Mouse (Mus musculus): ENCODE data around the gene Gm49373. TPM values are rescaled to one million over a fixed set of nuclear protein-coding genes. Genes with fewer than 3 reads are reported as not detected.

Gm49373 gene
- polyA plus RNA-seq (2015; fragmentation: Nextera tagmentation; extraction: Ambion mirVana): 0.29 and 0.47 TPM in 2 replicates

- Histone ChIP-seq H3K27me3 (no peaks in the 10 kb centered on the region), H3K27ac (peak within 1 kb of the TSS; percentile 75), H3K4me2 (peak within 1 kb of the TSS; percentile 88), H3K4me3 (peak within 1 kb of the TSS; percentile 94), H3K9ac (peak within 1 kb of the TSS; percentile 84), H3K9me3 (no peaks in the 10 kb centered on the region), H3K4me1 (peaks cover 10% of the 10 kb centered on the region), H3K36me3 (peaks cover 32% of the 10 kb centered on the region)
- peak; percentile 93 for ATAC-seq (ENCODE audit: borderline replicate concordance, extremely low read depth, low FRiP score, low TSS enrichment)
- WGBS: 2% methylated on average over 58 of the region's 58 CpGs
These were observed at the start of gene Gm49373, which contains the start of gene Fdx1l for GRCm38 (mm10) chr9:21073044-21073840. Gene Gm49373 (minus strand): TSS chr9:21073096. Gene Fdx1l (minus strand): TSS chr9:21073614.

DNA sequence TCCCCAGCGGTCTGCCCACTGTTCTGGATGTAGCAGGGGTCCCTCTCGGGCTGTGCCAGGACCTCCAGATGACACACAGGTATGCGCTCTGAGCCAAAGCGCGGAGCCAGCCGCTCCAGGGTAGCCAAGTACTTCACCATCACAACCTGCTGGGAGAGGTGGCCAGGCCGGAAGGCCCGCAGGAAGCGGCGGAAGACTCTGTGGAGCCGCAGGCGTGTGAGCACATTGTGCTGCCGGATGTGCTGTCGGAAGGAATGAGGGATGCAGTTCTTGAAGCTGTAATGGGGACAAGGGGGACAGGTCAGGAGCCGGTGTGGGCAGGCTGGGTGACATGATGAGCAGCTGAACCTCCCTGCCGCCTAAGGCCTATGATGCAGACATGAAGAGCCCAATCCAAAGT, 48.6 kb upstream of the Gm49373 start:
- no peak for ATAC-seq (ENCODE audit: borderline replicate concordance, extremely low read depth, low FRiP score, low TSS enrichment)
- WGBS: 79% methylated on average over 16 of the region's 16 CpGs

GRCm38 (mm10) chr9:21117073-21117472, 44.2 kb upstream of the Gm49373 start:
- Histone ChIP-seq H3K4me1 (no peaks in the 10 kb centered on the region), H3K4me3 (no peak overlapping the region), H3K27me3 (no peaks in the 10 kb centered on the region), H3K4me2 (no peak overlapping the region), H3K27ac (no peak overlapping the region), H3K9me3 (no peaks in the 10 kb centered on the region), H3K36me3 (no peaks in the 10 kb centered on the region), H3K9ac (no peak overlapping the region)
- 56% methylated on average over 6 of the region's 6 CpGs for WGBS
- ATAC-seq (ENCODE audit: borderline replicate concordance, extremely low read depth, low FRiP score, low TSS enrichment): no peak

More for the DNA sequence above, 48.6 kb upstream of the Gm49373 start:
- no peaks in the 10 kb centered on the region for H3K9me3 ChIP-seq
- no peak overlapping the region for H3K4me3 ChIP-seq
- H3K27me3 ChIP-seq: no peaks in the 10 kb centered on the region
- H3K27ac ChIP-seq: no peak overlapping the region
- H3K36me3 ChIP-seq: peaks cover 10% of the 10 kb centered on the region; the same call in 1 of the 2 replicates
- no peak overlapping the region for H3K4me2 ChIP-seq
- no peak overlapping the region for H3K9ac ChIP-seq
- H3K4me1 ChIP-seq: no peaks in the 10 kb centered on the region

DNA sequence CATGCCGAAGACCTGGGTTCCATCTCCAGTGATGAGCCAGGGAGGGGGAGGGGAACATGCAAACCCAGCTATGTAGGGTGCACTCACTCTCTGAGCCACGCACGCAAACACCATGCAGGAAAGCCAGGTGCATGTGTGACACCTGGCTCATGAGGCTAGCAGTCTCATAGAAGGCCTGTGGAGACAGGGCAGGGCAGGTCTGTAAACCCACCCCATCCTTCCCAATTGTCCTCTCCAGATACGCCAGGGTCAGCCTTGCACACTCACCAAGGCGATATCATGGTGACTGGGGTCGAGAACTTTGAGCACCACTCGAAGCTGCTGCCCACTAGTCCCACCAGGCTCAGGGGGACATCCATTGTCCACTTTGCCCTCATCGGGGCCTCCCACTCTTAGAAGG, 42.2 kb upstream of the Gm49373 start:
- H3K9ac ChIP-seq: no peak overlapping the region
- WGBS: 82% methylated on average over 8 of the region's 8 CpGs
- no peak overlapping the region for H3K4me3 ChIP-seq
- no peaks in the 10 kb centered on the region for H3K27me3 ChIP-seq
- no peaks in the 10 kb centered on the region for H3K4me1 ChIP-seq
- no peaks in the 10 kb centered on the region for H3K36me3 ChIP-seq
- no peak overlapping the region for H3K4me2 ChIP-seq
- ATAC-seq (ENCODE audit: borderline replicate concordance, extremely low read depth, low FRiP score, low TSS enrichment): no peak
- H3K27ac ChIP-seq: no peak overlapping the region
- no peaks in the 10 kb centered on the region for H3K9me3 ChIP-seq

- no peak for ATAC-seq (ENCODE audit: borderline replicate concordance, extremely low read depth, low FRiP score, low TSS enrichment)
- H3K4me2 ChIP-seq: no peak overlapping the region
- no peak overlapping the region for H3K4me3 ChIP-seq
- no peaks in the 10 kb centered on the region for H3K9me3 ChIP-seq
- H3K36me3 ChIP-seq: no peaks in the 10 kb centered on the region
- H3K27me3 ChIP-seq: no peaks in the 10 kb centered on the region
- H3K27ac ChIP-seq: no peak overlapping the region
- 76% methylated on average over 7 of the region's 7 CpGs for WGBS
- no peak overlapping the region for H3K9ac ChIP-seq
- H3K4me1 ChIP-seq: no peaks in the 10 kb centered on the region
These were observed 41.3 kb upstream of the Gm49373 start for GRCm38 (mm10) chr9:21114190-21114589.

DNA sequence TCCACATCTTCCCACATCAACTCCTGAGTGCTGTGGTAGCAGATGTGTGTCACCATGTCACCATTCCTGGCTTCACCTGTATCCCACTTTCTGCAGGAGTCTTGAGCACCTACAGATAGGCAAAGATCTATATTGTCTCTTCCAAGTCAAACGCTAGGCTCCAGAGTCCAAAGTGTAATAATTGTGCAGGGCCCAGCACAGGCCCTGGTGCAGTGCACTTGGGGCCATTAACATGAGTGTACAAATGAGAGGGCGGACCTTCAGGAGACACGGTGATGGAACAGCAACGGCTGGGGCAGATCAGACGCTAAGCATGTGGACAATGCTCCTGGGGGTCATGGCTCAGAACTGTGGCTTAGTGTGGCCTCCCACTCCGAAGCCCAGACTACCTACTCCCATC, 40.9 kb upstream of the Gm49373 start:
- no peak for ATAC-seq (ENCODE audit: borderline replicate concordance, extremely low read depth, low FRiP score, low TSS enrichment)
- no peak overlapping the region for H3K4me3 ChIP-seq
- H3K27ac ChIP-seq: no peak overlapping the region
- H3K4me2 ChIP-seq: no peak overlapping the region
- H3K36me3 ChIP-seq: no peaks in the 10 kb centered on the region
- WGBS: 81% methylated on average over 6 of the region's 6 CpGs
- no peaks in the 10 kb centered on the region for H3K27me3 ChIP-seq
- no peak overlapping the region for H3K9ac ChIP-seq
- no peaks in the 10 kb centered on the region for H3K4me1 ChIP-seq
- no peaks in the 10 kb centered on the region for H3K9me3 ChIP-seq

GRCm38 (mm10) chr9:21107607-21108237, 34.8 kb upstream of the Gm49373 start:
- 48% methylated on average over 23 of the region's 23 CpGs for WGBS
- no peaks in the 10 kb centered on the region; the same call in 1 of the 2 replicates for H3K36me3 ChIP-seq
- H3K4me3 ChIP-seq: no peak overlapping the region
- H3K4me1 ChIP-seq: peaks cover 4% of the 10 kb centered on the region; the same call in 1 of the 2 replicates
- H3K27ac ChIP-seq: no peak overlapping the region
- H3K9me3 ChIP-seq: no peaks in the 10 kb centered on the region
- ATAC-seq (ENCODE audit: borderline replicate concordance, extremely low read depth, low FRiP score, low TSS enrichment): no peak
- H3K9ac ChIP-seq: no peak overlapping the region
- H3K27me3 ChIP-seq: no peaks in the 10 kb centered on the region
- no peak overlapping the region for H3K4me2 ChIP-seq

DNA sequence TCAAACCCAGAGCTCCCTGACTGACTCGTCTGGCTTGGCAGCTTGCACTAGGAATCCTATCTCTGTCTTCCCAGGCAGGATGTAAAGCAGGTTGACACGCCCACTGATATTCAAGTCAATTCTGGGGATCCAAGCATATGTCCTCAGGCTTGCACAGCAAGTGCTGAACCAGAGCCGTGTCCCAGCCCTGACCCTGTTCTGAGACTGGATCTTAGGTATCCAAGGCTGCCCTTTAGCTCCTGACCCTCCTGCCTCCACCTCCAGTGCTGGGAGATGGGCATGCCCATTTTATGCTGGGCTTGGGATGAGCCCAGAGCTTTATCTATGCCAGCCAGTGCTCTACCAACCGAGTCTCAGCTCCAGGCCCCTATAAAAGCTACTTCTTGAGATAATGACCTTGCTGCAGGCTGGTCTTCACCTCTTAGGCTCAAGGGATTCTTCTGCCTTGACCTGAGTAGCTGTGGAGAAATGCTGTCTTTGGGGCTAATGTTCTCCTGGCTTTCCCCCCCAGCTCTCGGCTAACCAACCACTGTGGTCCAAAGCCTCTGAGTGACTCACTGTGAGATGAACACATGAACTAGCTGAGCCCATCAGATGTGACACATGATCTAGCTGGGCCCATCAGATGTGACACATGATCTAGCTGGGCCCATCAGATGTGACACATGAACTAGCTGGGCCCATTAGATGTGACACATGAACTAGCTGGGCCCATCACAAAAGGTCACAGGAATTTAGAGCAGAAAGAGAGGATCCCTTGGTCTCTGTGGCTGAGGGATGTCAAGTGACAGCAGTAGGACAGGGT, 33.1 kb upstream of the Gm49373 start:
- ATAC-seq (ENCODE audit: borderline replicate concordance, extremely low read depth, low FRiP score, low TSS enrichment): no peak
- 78% methylated on average over 5 of the region's 5 CpGs for WGBS
- Histone ChIP-seq H3K4me1 (peaks cover 4% of the 10 kb centered on the region; the same call in 1 of the 2 replicates), H3K27me3 (no peaks in the 10 kb centered on the region), H3K4me3 (no peak overlapping the region), H3K4me2 (no peak overlapping the region), H3K36me3 (no peaks in the 10 kb centered on the region; the same call in 1 of the 2 replicates), H3K9ac (no peak overlapping the region), H3K27ac (no peak overlapping the region), H3K9me3 (no peaks in the 10 kb centered on the region)

DNA sequence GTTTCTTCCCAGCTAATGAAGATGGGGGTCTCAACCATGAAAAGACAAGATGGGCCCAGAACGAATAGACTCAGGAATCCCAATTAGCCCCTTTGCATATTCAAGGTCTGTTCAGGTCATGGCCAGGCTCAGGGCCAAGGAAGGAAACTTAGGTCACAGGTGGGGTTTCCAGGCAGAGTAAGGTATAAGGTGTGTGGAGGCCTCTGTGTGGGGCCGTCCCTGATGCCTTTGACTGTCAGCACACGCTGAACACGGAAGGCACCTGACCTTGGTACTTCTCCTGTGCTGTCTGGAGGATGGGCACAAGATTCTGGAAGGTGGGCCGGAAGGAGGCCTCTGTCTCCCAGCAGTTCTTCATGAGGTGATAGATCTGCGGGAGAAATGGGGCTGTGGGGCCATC, 31.9 kb upstream of the Gm49373 start:
- H3K4me1 ChIP-seq: peaks cover 7% of the 10 kb centered on the region; the same call in 1 of the 2 replicates
- no peaks in the 10 kb centered on the region; the same call in 1 of the 2 replicates for H3K36me3 ChIP-seq
- H3K4me2 ChIP-seq: no peak overlapping the region
- no peak overlapping the region for H3K27ac ChIP-seq
- no peak overlapping the region for H3K9ac ChIP-seq
- no peak overlapping the region for H3K4me3 ChIP-seq
- H3K9me3 ChIP-seq: no peaks in the 10 kb centered on the region
- H3K27me3 ChIP-seq: no peaks in the 10 kb centered on the region
- no peak for ATAC-seq (ENCODE audit: borderline replicate concordance, extremely low read depth, low FRiP score, low TSS enrichment)
- WGBS: 79% methylated on average over 6 of the region's 6 CpGs

DNA sequence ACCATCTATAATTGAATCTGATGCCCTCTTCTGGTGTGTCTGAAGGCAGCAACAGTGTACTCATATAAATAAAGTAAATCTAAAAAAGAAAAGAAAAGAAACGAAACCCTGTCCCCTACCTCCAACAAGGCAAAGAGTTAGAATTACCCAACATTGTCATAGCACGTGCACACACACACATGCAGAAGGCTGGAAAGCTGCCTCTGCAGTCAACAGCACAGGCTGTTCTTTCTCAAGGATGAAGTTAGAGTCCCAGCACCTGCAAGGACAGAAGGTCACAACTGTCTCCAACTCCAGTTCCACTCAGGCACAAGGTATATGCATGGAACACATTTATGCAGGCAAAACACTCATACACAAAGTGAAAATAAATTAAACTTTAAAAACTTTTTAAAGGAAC, 29.2 kb upstream of the Gm49373 start:
- peaks cover 7% of the 10 kb centered on the region; the same call in 1 of the 2 replicates for H3K4me1 ChIP-seq
- H3K4me3 ChIP-seq: no peak overlapping the region
- H3K27ac ChIP-seq: no peak overlapping the region
- H3K27me3 ChIP-seq: no peaks in the 10 kb centered on the region
- H3K4me2 ChIP-seq: no peak overlapping the region
- no peaks in the 10 kb centered on the region for H3K9me3 ChIP-seq
- H3K9ac ChIP-seq: no peak overlapping the region
- ATAC-seq (ENCODE audit: borderline replicate concordance, extremely low read depth, low FRiP score, low TSS enrichment): no peak
- no peaks in the 10 kb centered on the region; the same call in 1 of the 2 replicates for H3K36me3 ChIP-seq
- 86% methylated on average over 2 of the region's 2 CpGs for WGBS

GRCm38 (mm10) chr9:21100447-21101161, 27.7 kb upstream of the Gm49373 start:
- no peaks in the 10 kb centered on the region; the same call in 1 of the 2 replicates for H3K36me3 ChIP-seq
- H3K4me1 ChIP-seq: peaks cover 7% of the 10 kb centered on the region; the same call in 1 of the 2 replicates
- no peaks in the 10 kb centered on the region for H3K27me3 ChIP-seq
- H3K4me3 ChIP-seq: no peak overlapping the region
- no peak overlapping the region for H3K4me2 ChIP-seq
- 0 out of 2 replicates have a peak overlapping the region, but pooled peaks have one; percentile 25 for H3K27ac ChIP-seq
- ATAC-seq (ENCODE audit: borderline replicate concordance, extremely low read depth, low FRiP score, low TSS enrichment): no peak
- WGBS: 32% methylated on average over 15 of the region's 15 CpGs
- no peak overlapping the region for H3K9ac ChIP-seq
- H3K9me3 ChIP-seq: no peaks in the 10 kb centered on the region
